Mouse (Mus musculus): ENCODE measurements around the gene Ranbp10. TPM values are rescaled to one million over a fixed set of nuclear protein-coding genes. Genes with fewer than 3 reads are reported as not detected.
A peak's percentile ranks its signal among the peaks of the same experiment; 100 is the strongest.

Ranbp10 gene
- polyA plus RNA-seq, 1 experiment from 2014 or later = 8.1 TPM

- H3K9ac ChIP-seq (ENCODE audit: low read length) = no peak overlapping the region
- no peak overlapping the region for H3K27ac ChIP-seq (ENCODE audit: low read depth, low read length)
- H3K4me2 ChIP-seq (ENCODE audit: low read length) = no peak overlapping the region
- ATAC-seq (no peak), DNase-seq (ENCODE audit: low spot score) (no peak)
- H3K36me3 ChIP-seq (ENCODE audit: control insufficient read depth, insufficient read depth, low read length) = peaks cover 16% of the 10 kb centered on the region
- H3K4me3 ChIP-seq (ENCODE audit: low read depth, low read length) = no peak overlapping the region
- no peaks in the 10 kb centered on the region for H3K27me3 ChIP-seq (replicated peaks; ENCODE audit: control insufficient read depth, insufficient read depth, low read length)
- no peaks in the 10 kb centered on the region for H3K4me1 ChIP-seq (ENCODE audit: control insufficient read depth, insufficient read depth, low read length)
- H3K9me3 ChIP-seq (replicated peaks; ENCODE audit: control insufficient read depth, low read length) = no peaks in the 10 kb centered on the region
Observed at GRCm38 (mm10) chr8:105789626-105790025, 37.5 kb downstream of the Ranbp10 start.

GRCm38 (mm10) chr8:105788927-105789326 is 38.2 kb downstream of the Ranbp10 start:
- no peaks in the 10 kb centered on the region for H3K4me1 ChIP-seq (ENCODE audit: control insufficient read depth, insufficient read depth, low read length)
- H3K4me3 ChIP-seq (ENCODE audit: low read depth, low read length) = no peak overlapping the region
- DNase-seq (ENCODE audit: low spot score) (no peak), ATAC-seq (no peak)
- no peak overlapping the region for H3K4me2 ChIP-seq (ENCODE audit: low read length)
- no peaks in the 10 kb centered on the region for H3K9me3 ChIP-seq (replicated peaks; ENCODE audit: control insufficient read depth, low read length)
- H3K9ac ChIP-seq (ENCODE audit: low read length) = no peak overlapping the region
- H3K36me3 ChIP-seq (ENCODE audit: control insufficient read depth, insufficient read depth, low read length) = peaks cover 20% of the 10 kb centered on the region
- H3K27me3 ChIP-seq (replicated peaks; ENCODE audit: control insufficient read depth, insufficient read depth, low read length) = no peaks in the 10 kb centered on the region
- WGBS = 75% methylated on average over 4 of the region's 4 CpGs
- no peak overlapping the region for H3K27ac ChIP-seq (ENCODE audit: low read depth, low read length)

DNA sequence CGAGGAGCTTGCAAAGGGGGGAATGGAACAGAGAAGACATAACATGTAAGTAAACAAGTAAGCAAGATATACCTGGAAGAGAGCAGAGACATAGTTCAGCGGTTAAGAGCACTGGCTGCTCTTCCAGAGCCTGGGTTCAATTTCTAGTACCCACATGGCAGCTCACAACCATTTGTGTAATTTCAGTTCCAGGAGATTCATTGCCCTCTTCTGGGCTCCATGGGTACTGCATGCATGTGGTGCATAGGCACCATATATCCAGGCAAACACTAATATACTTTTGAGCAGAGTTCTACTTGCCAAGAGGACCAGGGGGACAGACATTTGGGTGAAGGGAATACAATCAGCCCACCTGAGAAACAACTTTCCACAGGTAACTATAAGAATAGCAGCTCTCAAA is 38.9 kb downstream of the Ranbp10 start:
- H3K4me3 ChIP-seq (ENCODE audit: low read depth, low read length) = no peak overlapping the region

DNA sequence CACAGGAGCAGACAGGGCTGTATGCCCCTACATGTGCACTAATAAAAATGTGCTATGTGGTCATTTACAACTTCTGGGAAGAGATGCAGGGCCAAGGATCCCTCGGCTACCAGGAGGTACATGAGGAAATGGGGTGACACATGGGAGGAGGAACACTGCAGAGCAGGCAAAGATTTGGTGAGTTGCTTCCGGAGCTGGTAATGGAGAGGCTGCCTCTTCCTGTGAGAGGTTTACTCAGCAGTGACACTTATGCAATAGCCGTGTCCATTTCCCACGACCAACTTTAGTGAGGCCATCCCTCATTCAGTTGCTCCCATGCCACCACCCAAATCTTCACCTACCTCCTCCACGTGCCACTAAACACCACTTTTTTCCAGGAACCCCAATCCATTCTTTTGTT is 46.9 kb downstream of the Ranbp10 start:
- ATAC-seq = no peak
- no peak overlapping the region for H3K27ac ChIP-seq (ENCODE audit: low read depth, low read length)
- 93% methylated on average over 5 of the region's 5 CpGs for WGBS

More for the DNA sequence above, 38.9 kb downstream of the Ranbp10 start:
- ATAC-seq (no peak), DNase-seq (ENCODE audit: low spot score) (peak; percentile 46)
- WGBS = 84% methylated on average over 2 of the region's 2 CpGs
- no peak overlapping the region for H3K4me2 ChIP-seq (ENCODE audit: low read length)
- no peaks in the 10 kb centered on the region for H3K9me3 ChIP-seq (replicated peaks; ENCODE audit: control insufficient read depth, low read length)
- no peaks in the 10 kb centered on the region for H3K4me1 ChIP-seq (ENCODE audit: control insufficient read depth, insufficient read depth, low read length)
- no peaks in the 10 kb centered on the region for H3K27me3 ChIP-seq (replicated peaks; ENCODE audit: control insufficient read depth, insufficient read depth, low read length)
- no peak overlapping the region for H3K27ac ChIP-seq (ENCODE audit: low read depth, low read length)
- no peak overlapping the region for H3K9ac ChIP-seq (ENCODE audit: low read length)
- H3K36me3 ChIP-seq (ENCODE audit: control insufficient read depth, insufficient read depth, low read length) = peaks cover 24% of the 10 kb centered on the region

DNA sequence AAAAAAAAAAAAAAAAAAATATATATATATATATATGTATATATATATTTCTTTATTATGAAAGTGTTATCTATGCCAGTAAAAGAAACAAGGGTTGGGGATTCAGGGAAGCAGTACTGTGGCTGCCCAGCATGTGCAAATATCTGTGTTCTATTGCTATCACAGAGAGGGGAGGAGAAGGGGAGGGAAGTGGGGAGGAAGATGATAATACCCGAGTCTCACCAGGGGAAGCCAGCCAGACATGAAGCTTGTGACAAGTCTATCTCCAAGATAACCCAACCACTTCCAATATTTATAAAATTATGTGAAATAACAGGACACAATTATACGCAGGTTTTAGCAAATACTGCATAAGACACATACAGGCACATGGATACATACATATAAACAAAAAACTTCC is 49.3 kb downstream of the Ranbp10 start:
- Histone ChIP-seq H3K4me2 (ENCODE audit: low read length) (no peak overlapping the region), H3K4me3 (ENCODE audit: low read depth, low read length) (no peak overlapping the region), H3K9ac (ENCODE audit: low read length) (no peak overlapping the region), H3K9me3 (replicated peaks; ENCODE audit: control insufficient read depth, low read length) (no peaks in the 10 kb centered on the region), H3K27me3 (replicated peaks; ENCODE audit: control insufficient read depth, insufficient read depth, low read length) (no peaks in the 10 kb centered on the region), H3K4me1 (ENCODE audit: control insufficient read depth, insufficient read depth, low read length) (no peaks in the 10 kb centered on the region), H3K27ac (ENCODE audit: low read depth, low read length) (no peak overlapping the region), H3K36me3 (ENCODE audit: control insufficient read depth, insufficient read depth, low read length) (peaks cover 94% of the 10 kb centered on the region)
- DNase-seq (ENCODE audit: low spot score) (no peak), ATAC-seq (no peak)
- WGBS = 96% methylated on average over 2 of the region's 2 CpGs

More for the DNA sequence above, 46.9 kb downstream of the Ranbp10 start:
- H3K4me1 ChIP-seq (ENCODE audit: control insufficient read depth, insufficient read depth, low read length) = no peaks in the 10 kb centered on the region
- H3K9me3 ChIP-seq (replicated peaks; ENCODE audit: control insufficient read depth, low read length) = no peaks in the 10 kb centered on the region
- no peak overlapping the region for H3K4me2 ChIP-seq (ENCODE audit: low read length)
- no peaks in the 10 kb centered on the region for H3K27me3 ChIP-seq (replicated peaks; ENCODE audit: control insufficient read depth, insufficient read depth, low read length)
- peaks cover 86% of the 10 kb centered on the region for H3K36me3 ChIP-seq (ENCODE audit: control insufficient read depth, insufficient read depth, low read length)
- no peak for DNase-seq (ENCODE audit: low spot score)
- no peak overlapping the region for H3K9ac ChIP-seq (ENCODE audit: low read length)
- H3K4me3 ChIP-seq (ENCODE audit: low read depth, low read length) = no peak overlapping the region

DNA sequence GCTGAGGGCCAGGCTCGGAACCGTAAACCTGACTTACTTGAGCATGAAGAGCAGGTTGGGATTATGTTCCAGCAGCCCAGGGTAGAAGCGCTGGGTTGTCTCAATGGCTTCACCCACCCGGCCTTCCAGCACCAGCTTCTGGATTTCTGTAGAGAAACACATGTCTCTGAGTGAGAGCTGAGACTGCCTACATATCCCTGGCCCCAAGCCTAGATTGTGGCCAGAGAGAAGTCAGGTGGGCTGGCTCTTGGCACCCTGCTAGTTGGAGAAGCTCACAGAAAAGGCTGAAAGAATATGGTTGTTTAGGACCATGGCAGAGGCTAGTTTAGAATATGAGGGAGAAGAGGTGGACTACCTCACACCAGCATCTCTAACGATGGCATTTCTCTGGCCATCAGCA is 52.7 kb downstream of the Ranbp10 start:
- H3K9me3 ChIP-seq (replicated peaks; ENCODE audit: control insufficient read depth, low read length) = no peaks in the 10 kb centered on the region
- no peaks in the 10 kb centered on the region for H3K27me3 ChIP-seq (replicated peaks; ENCODE audit: control insufficient read depth, insufficient read depth, low read length)
- ATAC-seq (no peak), DNase-seq (ENCODE audit: low spot score) (no peak)
- no peak overlapping the region for H3K4me3 ChIP-seq (ENCODE audit: low read depth, low read length)
- H3K4me1 ChIP-seq (ENCODE audit: control insufficient read depth, insufficient read depth, low read length) = no peaks in the 10 kb centered on the region
- H3K27ac ChIP-seq (ENCODE audit: low read depth, low read length) = no peak overlapping the region
- WGBS = 94% methylated on average over 5 of the region's 5 CpGs
- no peak overlapping the region for H3K9ac ChIP-seq (ENCODE audit: low read length)
- peaks cover 96% of the 10 kb centered on the region for H3K36me3 ChIP-seq (ENCODE audit: control insufficient read depth, insufficient read depth, low read length)
- H3K4me2 ChIP-seq (ENCODE audit: low read length) = no peak overlapping the region

GRCm38 (mm10) chr8:105773441-105773861 is 53.7 kb downstream of the Ranbp10 start:
- DNase-seq (ENCODE audit: low spot score) (no peak), ATAC-seq (no peak)
- Histone ChIP-seq H3K9me3 (replicated peaks; ENCODE audit: control insufficient read depth, low read length) (no peaks in the 10 kb centered on the region), H3K4me1 (ENCODE audit: control insufficient read depth, insufficient read depth, low read length) (no peaks in the 10 kb centered on the region), H3K27ac (ENCODE audit: low read depth, low read length) (no peak overlapping the region), H3K4me2 (ENCODE audit: low read length) (no peak overlapping the region), H3K36me3 (ENCODE audit: control insufficient read depth, insufficient read depth, low read length) (peaks cover 96% of the 10 kb centered on the region), H3K4me3 (ENCODE audit: low read depth, low read length) (no peak overlapping the region), H3K9ac (ENCODE audit: low read length) (no peak overlapping the region), H3K27me3 (replicated peaks; ENCODE audit: control insufficient read depth, insufficient read depth, low read length) (no peaks in the 10 kb centered on the region)
- WGBS = 90% methylated on average over 1 of the region's 1 CpGs

- Histone ChIP-seq H3K9ac (ENCODE audit: low read length) (no peak overlapping the region), H3K9me3 (replicated peaks; ENCODE audit: control insufficient read depth, low read length) (no peaks in the 10 kb centered on the region), H3K4me3 (ENCODE audit: low read depth, low read length) (no peak overlapping the region), H3K4me1 (ENCODE audit: control insufficient read depth, insufficient read depth, low read length) (no peaks in the 10 kb centered on the region), H3K4me2 (ENCODE audit: low read length) (no peak overlapping the region), H3K27ac (ENCODE audit: low read depth, low read length) (no peak overlapping the region), H3K36me3 (ENCODE audit: control insufficient read depth, insufficient read depth, low read length) (peaks cover 83% of the 10 kb centered on the region), H3K27me3 (replicated peaks; ENCODE audit: control insufficient read depth, insufficient read depth, low read length) (no peaks in the 10 kb centered on the region)
- DNase-seq (ENCODE audit: low spot score) (no peak), ATAC-seq (no peak)
- 92% methylated on average over 12 of the region's 12 CpGs for WGBS
Observed at GRCm38 (mm10) chr8:105771398-105772175, 55.6 kb downstream of the Ranbp10 start.

DNA sequence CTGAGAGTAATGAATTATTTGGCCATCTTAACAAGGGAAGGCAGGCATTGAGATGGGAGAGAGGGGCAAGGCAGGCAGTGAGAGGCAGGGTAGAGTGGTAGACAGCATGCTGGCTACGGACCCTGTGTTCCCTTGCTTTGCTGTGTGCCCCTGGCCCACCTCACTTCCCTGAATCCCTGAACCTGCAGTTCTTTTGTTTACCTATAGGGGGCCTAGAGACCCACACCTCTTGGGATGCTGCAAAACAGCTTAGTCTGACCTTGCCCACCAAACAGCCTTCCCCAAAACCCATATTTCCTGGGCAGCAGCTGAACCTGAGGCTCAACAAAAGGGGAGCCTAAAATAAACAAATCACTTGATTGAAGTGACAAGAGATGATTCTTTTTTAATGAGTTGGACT is 56.5 kb downstream of the Ranbp10 start:
- Histone ChIP-seq H3K9me3 (replicated peaks; ENCODE audit: control insufficient read depth, low read length) (no peaks in the 10 kb centered on the region), H3K36me3 (ENCODE audit: control insufficient read depth, insufficient read depth, low read length) (peaks cover 73% of the 10 kb centered on the region), H3K27me3 (replicated peaks; ENCODE audit: control insufficient read depth, insufficient read depth, low read length) (no peaks in the 10 kb centered on the region), H3K27ac (ENCODE audit: low read depth, low read length) (no peak overlapping the region), H3K4me1 (ENCODE audit: control insufficient read depth, insufficient read depth, low read length) (no peaks in the 10 kb centered on the region), H3K4me3 (ENCODE audit: low read depth, low read length) (no peak overlapping the region), H3K4me2 (ENCODE audit: low read length) (no peak overlapping the region), H3K9ac (ENCODE audit: low read length) (no peak overlapping the region)
- ATAC-seq (no peak), DNase-seq (ENCODE audit: low spot score) (peak; percentile 38)
- WGBS = 80% methylated on average over 1 of the region's 1 CpGs

All from forebrain, embryonic 14.5 days (tissue).